Mouse (Mus musculus) small intestine, adult 2 months (tissue): ENCODE measurements around the gene Sik1. TPM values are rescaled to one million over a fixed set of nuclear protein-coding genes. Genes with fewer than 3 reads are reported as not detected.

ENCODE experiments used
- H3K27ac ChIP-seq: fragments of 200-500 bp; 2 replicates; pipeline ENCODE4 v1.5.1; 2012; ENCODE audit warnings: low read depth, low read length, control low read depth, inconsistent platforms; ENCODE audit not compliant: insufficient read depth
- H3K27me3 ChIP-seq: fragments of 200-500 bp; 2 replicates; pipeline ENCODE4 v1.6.1; 2012; ENCODE audit warnings: mild to moderate bottlenecking, moderate library complexity, low read length, inconsistent platforms; ENCODE audit not compliant: control insufficient read depth, insufficient read depth
- H3K36me3 ChIP-seq: fragments of 200-500 bp; 2 replicates; pipeline ENCODE4 v1.6.1; 2012; ENCODE audit warnings: mild to moderate bottlenecking, low read length, control low read depth, inconsistent platforms; ENCODE audit not compliant: control insufficient read depth, insufficient read depth
- H3K4me1 ChIP-seq: fragments of 200-500 bp; 2 replicates; pipeline ENCODE4 v1.6.1; 2012; ENCODE audit warnings: low read length, inconsistent platforms, mixed read lengths; ENCODE audit not compliant: control insufficient read depth, insufficient read depth, insufficient read length
- H3K4me3 ChIP-seq: fragments of 200-500 bp; 2 replicates; pipeline ENCODE4 v1.5.1; 2012; ENCODE audit warnings: low read depth, mild to moderate bottlenecking, control low read depth, inconsistent platforms, low read length, moderate library complexity
- CTCF ChIP-seq: fragments of 200-500 bp; IDR thresholded peaks from 2 replicates; pipeline ENCODE4 v1.5.1; 2012; ENCODE audit warnings: low read depth, mild to moderate bottlenecking, control low read depth, inconsistent platforms, low read length, moderate library complexity, mixed read lengths; ENCODE audit not compliant: insufficient replicate concordance, insufficient read length; ENCODE audit errors: extremely low read depth
- POLR2A ChIP-seq: fragments of 200-500 bp; IDR thresholded peaks from 2 replicates; pipeline ENCODE4 v1.6.1; 2012; ENCODE audit warnings: low read depth, mild to moderate bottlenecking, control low read depth, inconsistent platforms, low read length, moderate library complexity
- WGBS: fragments of 180-500 bp; shearing (Covaris S2); methylation state at CpG from one replicate; pipeline ENCODE4 v1.1.7; 2018; 5-methylcytosine and 5-hydroxymethylcytosine counted together
- polyA plus RNA-seq: library from polyadenylated mRNA; depleted of rRNA; stranded (reverse); fragments of >200 nt; gene quantifications from 2 replicates; pipeline ENCODE4 v1.2.3, GENCODE M21; 2012

Sik1 gene
- polyA plus RNA-seq, 1 experiment, result 16.9 TPM

DNA sequence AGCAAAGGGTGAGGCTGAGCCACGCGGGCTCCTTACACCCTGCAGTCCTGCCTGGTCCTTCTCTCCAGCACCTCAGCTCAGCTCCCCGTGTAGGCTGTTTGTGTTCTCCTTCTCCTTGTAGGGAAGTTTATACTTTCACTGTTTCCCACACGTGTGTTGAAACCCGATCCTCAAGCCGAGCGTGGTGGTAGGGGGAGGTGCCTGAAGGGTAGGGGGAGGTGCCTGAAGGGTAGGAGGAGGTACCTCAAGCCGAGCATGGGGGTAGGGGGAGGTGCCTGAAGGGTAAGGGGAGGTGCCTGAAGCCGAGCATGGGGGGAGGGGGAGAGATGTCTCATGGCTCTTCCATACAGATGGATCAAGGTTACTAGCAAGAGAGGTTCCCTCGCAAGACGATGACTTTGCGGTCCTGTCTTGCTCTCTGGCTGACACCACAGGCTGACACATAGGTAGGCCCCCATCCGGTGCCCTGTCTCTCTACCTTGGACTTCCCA is 15.4 kb upstream of the Sik1 start:
- Histone ChIP-seq H3K27me3 (no peaks in the 10 kb centered on the region), H3K36me3 (no peaks in the 10 kb centered on the region), H3K4me1 (peaks cover 40% of the 10 kb centered on the region), H3K4me3 (peak overlapping the region; percentile 31; the same call in 1 of the 2 replicates), H3K27ac (peak overlapping the region; percentile 90)
- TF ChIP-seq POLR2A, result no peak
- TF ChIP-seq CTCF, result no peak
- WGBS, result 21% methylated on average over 13 of the region's 13 CpGs

GRCm38 (mm10) chr17:31870446-31870845 is 14.8 kb upstream of the Sik1 start:
- WGBS, result 77% methylated on average over 9 of the region's 9 CpGs
- H3K27me3 ChIP-seq, result no peaks in the 10 kb centered on the region

GRCm38 (mm10) chr17:31868076-31868475 is 12.5 kb upstream of the Sik1 start:
- H3K36me3 ChIP-seq, result no peaks in the 10 kb centered on the region
- no peaks in the 10 kb centered on the region for H3K27me3 ChIP-seq
- WGBS, result 56% methylated on average over 4 of the region's 4 CpGs
- peaks cover 28% of the 10 kb centered on the region for H3K4me1 ChIP-seq
- H3K27ac ChIP-seq, result peak overlapping the region; percentile 94
- TF ChIP-seq POLR2A (no peak), CTCF (no peak)
- no peak overlapping the region for H3K4me3 ChIP-seq

More at GRCm38 (mm10) chr17:31870446-31870845, 14.8 kb upstream of the Sik1 start:
- TF ChIP-seq CTCF (no peak), POLR2A (no peak)
- H3K4me1 ChIP-seq, result peaks cover 40% of the 10 kb centered on the region
- H3K27ac ChIP-seq, result peak overlapping the region; percentile 41; the same call in 1 of the 2 replicates
- no peak overlapping the region for H3K4me3 ChIP-seq
- H3K36me3 ChIP-seq, result no peaks in the 10 kb centered on the region

DNA sequence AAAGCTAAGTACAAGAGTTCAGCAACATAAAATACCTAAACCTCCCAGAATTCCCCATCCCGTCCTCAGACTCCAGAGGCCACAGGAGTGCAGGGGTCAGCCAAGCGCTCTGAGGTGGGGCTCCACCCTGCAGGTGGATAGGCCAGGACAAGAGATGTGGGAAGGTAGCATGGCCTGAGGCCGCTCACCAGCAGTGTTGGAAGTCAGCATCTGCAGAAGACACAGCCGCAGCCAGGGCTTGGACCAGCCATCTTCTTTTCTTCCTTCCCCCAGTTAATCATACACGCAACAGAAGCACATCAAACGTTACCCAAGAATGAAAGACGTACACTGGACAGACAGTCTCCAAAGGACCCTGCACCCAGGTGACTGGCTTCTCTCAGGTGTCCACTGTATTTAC is 11.5 kb upstream of the Sik1 start:
- Histone ChIP-seq H3K4me1 (peaks cover 25% of the 10 kb centered on the region), H3K36me3 (no peaks in the 10 kb centered on the region), H3K27ac (no peak overlapping the region), H3K27me3 (no peaks in the 10 kb centered on the region), H3K4me3 (no peak overlapping the region)
- TF ChIP-seq POLR2A, result no peak
- no peak for TF ChIP-seq CTCF
- WGBS, result 96% methylated on average over 7 of the region's 7 CpGs

DNA sequence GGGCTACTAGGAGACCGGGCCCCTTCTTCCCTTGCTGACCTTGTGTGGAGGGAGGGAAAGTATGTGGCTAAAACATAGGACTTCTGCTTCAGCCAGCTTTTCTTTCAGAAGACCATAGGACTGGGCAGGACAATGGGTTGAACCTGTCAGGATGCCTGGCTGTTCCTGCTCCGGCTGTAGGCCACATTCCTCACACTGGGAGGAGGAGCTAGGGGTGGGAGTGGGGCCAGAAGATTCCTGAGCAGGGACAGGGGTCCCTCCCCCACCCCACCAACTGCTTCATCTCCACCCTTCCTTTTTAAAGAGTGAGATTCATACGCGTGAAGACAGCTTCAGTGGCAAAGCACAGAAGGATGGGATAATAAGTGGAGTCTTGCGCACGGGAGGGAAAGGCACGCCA is 10.0 kb upstream of the Sik1 start:
- Histone ChIP-seq H3K36me3 (no peaks in the 10 kb centered on the region), H3K27ac (no peak overlapping the region), H3K4me1 (peaks cover 21% of the 10 kb centered on the region; the same call in 1 of the 2 replicates), H3K4me3 (no peak overlapping the region), H3K27me3 (no peaks in the 10 kb centered on the region)
- TF ChIP-seq CTCF, result no peak
- no peak for TF ChIP-seq POLR2A
- WGBS, result 81% methylated on average over 7 of the region's 7 CpGs

- TF ChIP-seq POLR2A (no peak), CTCF (no peak)
- peaks cover 18% of the 10 kb centered on the region; the same call in 1 of the 2 replicates for H3K4me1 ChIP-seq
- H3K36me3 ChIP-seq, result no peaks in the 10 kb centered on the region
- H3K4me3 ChIP-seq, result no peak overlapping the region
- no peaks in the 10 kb centered on the region for H3K27me3 ChIP-seq
- 76% methylated on average over 11 of the region's 11 CpGs for WGBS
- no peak overlapping the region for H3K27ac ChIP-seq
These were observed 9.3 kb upstream of the Sik1 start for GRCm38 (mm10) chr17:31864666-31865450.

DNA sequence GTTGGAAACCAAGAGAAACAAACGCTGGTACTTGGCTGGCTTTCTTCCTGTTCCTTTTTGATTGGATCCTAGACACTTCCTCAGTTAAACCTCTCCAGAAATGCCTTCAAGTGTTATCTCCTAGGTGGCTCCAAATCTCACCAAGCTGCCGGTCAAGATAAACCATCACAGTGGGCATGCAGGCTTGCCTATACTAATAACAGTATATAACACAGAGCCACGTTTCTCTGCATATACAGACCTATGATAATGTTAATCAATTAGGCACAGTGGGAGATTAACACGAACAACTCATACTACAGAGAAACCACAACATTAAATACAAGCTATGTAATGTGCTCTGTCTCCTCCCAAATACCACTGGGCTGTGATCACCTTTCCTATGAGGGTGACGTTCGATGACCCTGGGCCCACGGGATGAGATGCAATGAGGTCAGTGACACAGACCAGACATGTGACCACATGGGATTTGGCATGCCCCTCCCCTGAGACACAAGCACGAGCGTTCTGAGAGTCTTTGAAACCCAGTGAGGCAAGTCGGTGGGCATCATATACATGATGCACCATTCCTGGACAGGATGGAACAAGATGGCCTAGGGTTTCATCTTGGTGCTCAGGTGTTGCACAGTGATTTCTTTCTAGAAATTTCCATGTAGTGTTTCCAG is 7.7 kb upstream of the Sik1 start:
- TF ChIP-seq CTCF (no peak), POLR2A (no peak)
- Histone ChIP-seq H3K27me3 (no peaks in the 10 kb centered on the region), H3K27ac (no peak overlapping the region), H3K4me3 (no peak overlapping the region), H3K4me1 (peaks cover 15% of the 10 kb centered on the region; the same call in 1 of the 2 replicates), H3K36me3 (no peaks in the 10 kb centered on the region)
- WGBS, result 89% methylated on average over 10 of the region's 10 CpGs
